Mouse (Mus musculus): ENCODE results near the gene Rab7. TPM values are rescaled to one million over a fixed set of nuclear protein-coding genes. Genes with fewer than 3 reads are reported as not detected.
"Not testable (repeated sequence)": the region's sequence is repeated elsewhere in the genome, so short reads cannot be mapped to it uniquely, and the experiment has no call there.

Gene Rab7
- total RNA-seq, 2 experiments from 2014 or later: 278 to 279 TPM

DNA sequence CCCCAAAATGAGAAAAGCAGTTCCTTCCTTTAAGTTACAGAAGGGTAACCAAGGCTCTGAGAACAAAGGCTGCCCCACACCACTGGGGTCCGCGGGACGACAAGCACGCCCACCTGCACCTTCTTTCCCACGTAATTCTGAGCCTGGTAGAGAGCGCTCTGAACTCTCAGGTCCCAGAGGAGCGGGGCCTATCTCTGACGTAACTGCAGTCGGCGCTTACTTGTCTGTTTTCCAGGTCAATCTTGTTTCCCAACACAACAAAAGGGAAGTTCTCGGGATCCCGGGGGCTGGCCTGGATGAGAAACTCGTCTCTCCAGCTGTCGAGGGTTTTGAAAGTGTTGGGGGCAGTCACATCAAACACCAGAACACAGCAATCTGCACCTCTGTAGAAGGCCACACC is 40.3 kb downstream of the Rab7 start:
- intact Hi-C loops (cut with DNase I); DNase-seq: not testable (repeated sequence)

GRCm38 (mm10) chr6:88003439-88003838 is 41.6 kb downstream of the Rab7 start:
- intact Hi-C loops (cut with DNase I): no loop called here
- DNase-seq: no peak

DNA sequence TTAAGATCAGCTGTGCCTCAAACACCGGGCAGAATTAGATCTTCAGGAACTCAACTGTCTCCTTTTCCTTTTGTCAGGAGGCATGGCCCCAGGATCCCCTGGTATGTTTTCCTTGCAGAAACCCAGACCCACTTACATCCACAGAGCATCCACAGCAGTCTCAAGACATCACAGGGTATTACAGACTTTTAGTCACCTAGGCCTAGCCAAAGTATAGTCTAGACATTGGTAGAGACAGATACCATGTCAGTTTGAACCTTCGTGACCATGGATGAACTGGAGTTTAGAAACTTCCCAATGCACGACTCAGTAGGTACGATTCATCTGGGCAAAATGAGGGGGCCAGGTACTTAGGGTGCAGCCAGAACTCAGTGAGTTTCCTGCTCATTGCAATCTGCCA is 46.7 kb downstream of the Rab7 start:
- DNase-seq: no peak
- intact Hi-C loops (cut with DNase I): loop anchor here (5.0 kb wide), 1 partner anchor 86 kb away; the partner anchor contains the start of gene Hmces

GRCm38 (mm10) chr6:87997706-87998265 is 47.3 kb downstream of the Rab7 start:
- DNase-seq: peak; percentile 76
- intact Hi-C loops (cut with DNase I): loop anchor here (5.0 kb wide), 1 partner anchor 85 kb away; the partner anchor contains the start of gene Hmces

GRCm38 (mm10) chr6:87996606-87997005 is 48.5 kb downstream of the Rab7 start:
- no peak for DNase-seq
- intact Hi-C loops (cut with DNase I): loop anchor here (5.0 kb wide), 1 partner anchor 84 kb away; the partner anchor contains the start of gene Hmces

DNA sequence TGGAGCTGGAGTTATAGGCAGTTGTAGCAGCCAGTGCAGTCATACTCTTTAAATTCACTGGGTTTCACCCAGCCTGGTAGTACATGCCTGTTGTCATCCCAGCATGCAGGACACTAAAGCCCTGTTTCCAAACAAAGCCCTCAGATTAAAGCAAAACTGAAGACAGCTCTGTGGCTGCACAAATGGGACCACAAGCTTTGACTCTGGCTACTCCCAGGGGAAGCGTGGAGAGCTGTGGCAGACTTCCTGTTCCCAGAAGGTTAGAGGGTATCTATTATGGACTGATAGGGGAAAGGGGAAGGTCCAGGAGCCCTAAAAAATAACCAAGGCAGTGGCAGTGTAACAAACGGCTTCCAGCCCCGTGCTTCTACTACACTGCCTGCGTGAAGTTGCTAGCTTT is 49.6 kb downstream of the Rab7 start:
- no peak for DNase-seq
- intact Hi-C loops (cut with DNase I): loop anchor here (5.0 kb wide), 1 partner anchor 83 kb away; the partner anchor contains the start of gene Hmces

DNA sequence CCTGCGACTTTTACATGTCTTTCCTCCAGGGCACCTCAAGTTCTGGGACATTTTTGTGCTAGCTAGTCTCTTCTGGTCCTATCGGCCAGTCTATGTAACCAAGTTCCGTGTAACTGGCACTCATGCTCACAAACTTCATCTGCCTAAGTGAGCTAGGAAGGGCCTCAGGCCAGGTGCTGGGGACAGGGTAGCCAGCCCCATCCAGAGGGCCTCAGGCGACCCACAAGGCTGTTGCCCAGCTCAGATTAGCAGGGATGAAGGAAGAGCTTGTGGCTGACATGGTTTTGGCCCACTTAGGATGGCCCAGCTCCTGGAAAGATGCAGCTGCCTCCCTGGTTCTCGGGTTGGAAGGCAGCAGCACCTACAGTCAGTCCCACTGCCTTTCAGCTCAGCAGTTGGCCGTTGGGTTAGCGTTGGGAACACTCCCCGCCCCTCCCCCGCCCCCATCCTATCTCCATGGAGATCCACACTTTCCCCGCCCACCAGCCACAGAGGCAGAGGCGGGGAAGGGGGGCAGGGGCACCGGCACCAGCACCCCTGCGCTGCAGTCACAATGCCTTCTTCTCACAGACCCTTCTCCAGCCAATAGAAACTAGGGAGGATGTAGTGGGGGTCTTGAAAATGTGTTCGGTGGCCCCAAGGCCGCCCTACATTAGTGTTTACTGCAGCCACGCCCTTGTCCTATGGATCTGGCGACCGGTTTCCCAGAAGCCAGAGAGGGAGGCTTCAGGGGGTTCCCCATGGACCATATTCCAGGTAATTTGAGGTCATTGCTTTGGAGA is 51.1 kb downstream of the Rab7 start:
- peak; percentile 72 for DNase-seq
- intact Hi-C loops (cut with DNase I): no loop called here

DNA sequence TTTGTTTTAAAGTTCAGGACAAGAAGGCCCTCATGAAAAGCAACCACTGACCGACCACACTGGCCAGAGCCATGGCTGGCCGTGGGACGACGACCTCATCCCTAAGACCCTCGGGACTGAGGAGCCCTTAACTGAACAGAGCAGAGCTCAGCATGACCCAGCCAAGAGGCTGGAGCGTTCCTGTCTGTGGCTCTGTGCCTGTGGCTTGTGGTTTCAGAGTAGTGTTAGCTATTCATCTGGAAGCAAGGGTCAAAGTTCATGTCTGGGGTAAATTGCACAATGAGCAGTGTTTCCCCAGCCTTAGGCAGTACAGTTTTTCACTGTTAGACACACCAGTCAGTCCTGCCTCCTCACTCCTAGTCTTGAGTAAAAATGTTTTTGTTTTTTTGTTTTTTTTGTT is 52.3 kb downstream of the Rab7 start:
- no peak for DNase-seq
- intact Hi-C loops (cut with DNase I): no loop called here

- intact Hi-C loops (cut with DNase I): no loop called here
- peak; percentile 23 for DNase-seq
Measured at GRCm38 (mm10) chr6:87991886-87992285, 53.2 kb downstream of the Rab7 start.

GRCm38 (mm10) chr6:87991216-87991615 is 53.9 kb downstream of the Rab7 start:
- intact Hi-C loops (cut with DNase I): no loop called here
- no peak for DNase-seq

DNA sequence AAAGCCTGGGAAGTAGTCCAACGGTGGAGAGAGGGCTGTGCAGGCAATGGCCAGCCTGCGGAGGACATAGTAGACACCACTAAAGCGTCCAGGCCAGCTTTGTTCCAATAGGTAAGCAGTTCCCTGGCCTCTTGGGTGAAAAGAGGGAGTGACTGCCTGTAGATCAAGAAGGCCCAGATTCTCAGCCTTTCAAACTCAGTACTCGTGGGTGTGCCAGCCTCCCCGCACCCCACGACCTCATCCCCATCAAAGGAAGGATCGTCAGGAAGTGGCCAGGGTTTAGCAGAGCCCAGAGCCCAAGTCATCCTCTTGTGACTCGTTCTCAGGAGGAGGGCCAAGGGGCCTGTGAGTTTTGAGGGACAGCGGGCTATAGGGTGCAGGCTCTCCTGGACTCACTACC is 62.6 kb downstream of the Rab7 start:
- DNase-seq: no peak
- intact Hi-C loops (cut with DNase I): loop anchor here (5.0 kb wide), 1 partner anchor 70 kb away; the partner anchor contains the start of gene Hmces

- DNase-seq: peak; percentile 91
- intact Hi-C loops (cut with DNase I): loop anchor here (5.0 kb wide), 1 partner anchor 69 kb away; the partner anchor contains the start of gene Hmces
Measured at GRCm38 (mm10) chr6:87981547-87982256, 63.4 kb downstream of the Rab7 start, which contains the start of gene H1fx. TSS of gene H1fx (minus strand) at chr6:87981637.

DNA sequence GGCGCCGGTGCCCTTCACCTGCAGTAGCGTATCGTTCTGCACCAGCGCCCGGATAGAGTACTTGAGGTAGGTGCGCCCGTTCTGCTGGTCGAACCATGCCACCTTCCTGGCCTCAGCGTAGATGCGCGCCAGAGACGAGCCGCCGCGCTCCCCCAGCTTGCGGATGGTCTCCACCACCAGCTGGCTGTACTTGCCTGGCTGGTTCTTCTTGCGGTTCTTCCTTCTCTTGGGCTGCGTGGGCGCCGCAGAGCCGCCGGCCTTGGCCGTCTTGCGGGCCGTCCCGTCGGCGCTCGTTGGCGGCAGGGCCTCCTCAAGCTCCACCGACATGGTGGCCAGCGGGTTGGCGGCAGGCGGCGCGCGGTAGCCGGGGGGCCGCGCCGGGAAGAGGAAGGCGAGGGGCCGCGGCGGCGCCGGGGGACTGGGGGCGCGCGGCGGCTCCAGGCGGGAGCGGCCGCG is 64.0 kb downstream of the Rab7 start:
- intact Hi-C loops (cut with DNase I): loop anchor here (5.0 kb wide), 1 partner anchor 69 kb away; the partner anchor contains the start of gene Hmces
- DNase-seq: no peak

DNA sequence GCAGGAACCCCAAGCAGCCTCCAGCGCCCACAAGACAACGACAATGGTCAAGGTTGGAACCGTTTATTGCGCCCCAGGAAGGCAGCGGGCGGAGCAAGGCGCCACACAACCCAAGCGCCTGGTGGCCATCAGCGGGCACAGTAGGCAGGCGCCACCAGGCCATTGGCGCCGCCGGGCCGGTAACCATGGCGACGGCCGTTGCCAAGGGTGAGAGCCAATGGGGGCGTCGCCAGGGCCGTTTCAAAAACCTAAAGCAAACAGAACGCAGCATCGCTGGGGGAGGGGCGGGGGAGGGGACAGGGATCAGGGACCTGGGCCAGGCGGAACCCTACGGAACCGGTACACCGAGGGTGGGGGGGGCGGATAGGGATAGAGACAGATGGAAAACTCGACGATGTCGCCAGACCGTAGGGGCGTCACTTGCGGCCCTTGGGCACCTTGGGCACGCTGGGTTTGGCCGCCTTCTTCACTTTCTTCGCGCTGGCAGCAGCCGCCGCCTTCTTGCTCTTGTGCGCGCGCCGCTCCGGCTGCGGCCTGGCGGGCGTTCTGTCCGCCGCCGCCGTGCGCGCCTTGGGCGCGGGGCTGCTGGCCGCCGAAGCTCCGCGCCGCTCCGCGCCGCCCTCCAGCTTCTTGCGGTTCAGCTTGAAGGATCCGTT is 64.6 kb downstream of the Rab7 start:
- intact Hi-C loops (cut with DNase I): loop anchor here (5.0 kb wide), 1 partner anchor 68 kb away; the partner anchor contains the start of gene Hmces

DNA sequence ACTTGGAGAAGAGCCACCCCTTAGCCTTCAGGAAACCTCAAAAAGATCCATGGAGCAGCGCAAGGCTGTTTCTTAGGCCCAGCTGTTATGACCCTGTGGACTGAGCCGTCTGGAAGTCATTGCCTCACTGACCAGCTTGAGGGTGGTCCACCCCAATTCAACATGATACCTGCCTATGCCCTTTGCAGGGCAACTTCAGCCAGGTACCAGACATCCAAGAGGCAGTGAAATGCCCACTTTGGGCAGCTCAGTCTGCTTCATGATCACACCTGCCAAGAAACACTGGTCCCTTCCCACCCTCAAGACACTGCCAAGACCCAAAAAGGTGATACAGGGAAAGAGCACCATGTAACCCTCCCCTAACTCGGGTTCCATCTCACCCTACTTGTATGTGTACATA is 65.3 kb downstream of the Rab7 start:
- intact Hi-C loops (cut with DNase I): loop anchor here (5.0 kb wide), 1 partner anchor 67 kb away; the partner anchor contains the start of gene Hmces
- DNase-seq: no peak

More for the DNA sequence above, 64.6 kb downstream of the Rab7 start:
- DNase-seq: peak; percentile 96

DNA sequence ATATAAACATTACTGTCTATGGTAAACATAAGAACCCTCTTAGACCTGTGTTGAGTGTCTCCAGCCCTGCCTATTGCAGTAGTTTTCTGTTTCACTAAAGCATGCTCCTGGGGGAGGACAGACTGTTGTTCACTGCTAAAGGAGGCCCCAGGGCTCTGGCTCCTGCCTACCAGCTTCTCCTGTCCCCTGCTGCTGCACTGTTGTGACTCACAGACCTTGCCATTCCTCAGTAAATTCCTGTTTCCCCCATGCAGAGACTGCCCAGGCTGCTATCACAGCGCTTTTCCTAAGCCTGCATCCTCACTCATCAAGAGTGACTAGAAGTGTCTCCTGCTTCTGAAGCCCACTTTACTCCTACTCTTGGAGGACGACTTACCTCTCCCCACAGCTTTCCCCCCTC is 75.0 kb downstream of the Rab7 start:
- no peak for DNase-seq

DNA sequence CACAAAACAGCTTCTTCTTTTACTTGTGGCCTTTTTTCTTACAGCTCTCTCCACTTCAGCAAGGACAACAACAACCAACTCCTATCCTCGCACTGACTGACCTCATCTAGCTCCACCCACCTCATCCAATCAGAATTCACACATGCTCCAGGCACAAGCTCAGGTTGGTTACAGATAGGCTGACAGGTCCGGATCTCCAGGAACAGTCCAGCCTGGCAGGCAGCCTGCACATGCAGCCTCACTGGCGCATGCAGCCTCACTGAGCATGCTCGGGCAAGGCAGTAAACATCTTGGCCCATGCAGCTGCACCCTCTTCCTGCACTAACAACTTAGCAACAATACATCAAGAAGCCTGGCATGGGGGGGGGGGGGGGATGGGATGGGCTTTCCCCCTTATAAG is 82.6 kb downstream of the Rab7 start:
- intact Hi-C loops (cut with DNase I); DNase-seq: not testable (repeated sequence)

More for the DNA sequence above, 75.0 kb downstream of the Rab7 start:
- intact Hi-C loops (cut with DNase I): no loop called here
